Mouse (Mus musculus) bone marrow macrophage, adult 2 months (primary cell): ENCODE data around the gene Dip2c.

Experiments used
- CTCF ChIP-seq: IDR thresholded peaks from 2 replicates; pipeline ENCODE4 v1.5.1; 2012; ENCODE audit warnings: low read depth, mild to moderate bottlenecking, low read length, moderate library complexity
- POLR2A ChIP-seq: IDR thresholded peaks from 2 replicates; pipeline ENCODE4 v1.6.1; 2012; ENCODE audit warnings: mild to moderate bottlenecking, low read depth, low read length, borderline replicate concordance

DNA sequence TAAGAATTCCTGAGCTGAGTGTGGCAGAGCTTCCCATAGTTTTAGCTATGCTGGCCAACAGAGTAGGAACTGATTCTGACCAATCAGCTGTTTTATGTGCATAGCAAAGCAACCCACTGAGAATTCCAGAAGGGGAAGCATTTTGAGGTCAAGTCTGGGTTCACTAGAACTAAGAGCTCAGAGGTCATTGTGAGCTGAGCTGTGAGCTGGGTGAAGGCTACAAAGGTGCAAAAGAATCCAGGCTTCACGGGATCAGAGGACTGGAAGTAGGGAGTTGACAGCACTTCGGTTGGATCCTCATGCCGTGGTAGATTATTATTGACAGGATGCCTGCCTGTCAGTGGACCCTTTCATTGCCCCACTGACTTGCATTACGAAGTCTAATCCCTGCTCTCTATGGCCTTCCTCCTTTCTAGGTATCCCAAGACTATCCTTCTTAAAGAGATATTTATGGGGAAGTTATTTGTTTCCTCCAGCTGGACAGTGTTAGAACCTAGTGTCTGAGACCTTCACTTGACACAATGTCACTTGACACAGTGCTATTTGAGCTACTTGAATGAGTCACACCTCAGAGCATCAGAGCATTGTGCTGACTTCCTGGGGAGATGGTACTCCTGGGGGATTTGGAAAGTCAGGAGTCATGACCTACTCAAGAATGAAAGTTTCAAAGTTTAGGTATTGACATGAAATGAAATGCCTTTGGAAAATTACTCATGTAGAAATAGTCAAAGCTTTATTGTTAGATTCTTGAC, 178.3 kb downstream of the Dip2c start:
- TF ChIP-seq POLR2A (no peak), CTCF (no peak)
